Mouse (Mus musculus): Measurements from ENCODE around the gene Atp2c2.
A peak's percentile ranks its signal among the peaks of the same experiment; 100 is the strongest.

Gene Atp2c2

DNA sequence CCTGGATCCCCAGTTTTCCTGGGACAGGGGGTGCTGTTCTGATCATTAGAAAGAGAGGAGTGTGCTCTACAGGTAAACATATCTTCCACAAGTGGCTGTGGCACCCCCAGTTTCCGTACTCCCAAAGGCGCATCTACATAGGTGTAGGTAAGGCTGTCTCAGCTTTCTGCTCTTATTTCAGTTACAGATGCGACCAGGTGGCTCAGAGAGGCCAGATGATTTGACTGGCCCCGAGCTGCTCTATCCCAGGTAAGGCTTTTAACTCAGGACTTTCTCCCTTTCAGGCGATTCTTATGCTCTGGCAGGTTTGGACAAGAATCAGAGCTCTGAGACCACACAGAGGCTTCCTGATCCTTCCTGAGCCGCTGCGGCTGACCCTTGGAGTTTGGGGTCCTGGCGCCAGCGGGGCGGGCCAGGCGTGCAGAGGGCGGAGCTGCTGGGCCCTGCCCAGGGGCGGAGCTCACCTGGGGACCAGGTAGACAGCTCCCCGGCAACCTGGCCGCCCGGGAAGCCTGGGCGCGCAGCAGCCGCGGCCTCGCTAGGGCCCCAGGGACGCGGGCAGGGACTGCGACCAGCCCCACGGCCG is at the start of gene Atp2c2:
Atp2c2 (plus strand) TSS at position 461 of the 586 bp plus-strand sequence.
- DNase-seq (ENCODE audit: low read depth, low spot score), result no peak

DNA sequence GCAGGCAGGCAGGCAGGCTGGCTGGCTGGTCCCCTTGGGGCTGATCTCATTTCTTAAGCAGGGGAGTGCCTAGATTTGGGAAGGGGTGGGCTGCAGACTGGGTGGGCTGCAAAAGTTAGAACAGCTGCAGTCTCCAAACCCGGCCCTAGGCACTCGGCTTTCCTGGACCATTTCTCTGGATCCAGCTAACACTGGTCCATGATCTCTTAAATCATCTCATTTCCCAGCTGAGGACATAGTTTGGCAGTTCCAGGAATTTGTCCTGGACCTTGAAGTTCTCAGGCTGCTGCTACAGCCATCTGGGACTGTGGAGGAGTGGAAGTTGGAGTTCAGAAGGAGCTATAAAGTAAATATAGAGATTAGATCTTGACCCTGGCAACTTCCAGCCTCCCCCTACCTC is 48.5 kb upstream of the Atp2c2 start:
- DNase-seq (ENCODE audit: low read depth, low spot score), result no peak

DNA sequence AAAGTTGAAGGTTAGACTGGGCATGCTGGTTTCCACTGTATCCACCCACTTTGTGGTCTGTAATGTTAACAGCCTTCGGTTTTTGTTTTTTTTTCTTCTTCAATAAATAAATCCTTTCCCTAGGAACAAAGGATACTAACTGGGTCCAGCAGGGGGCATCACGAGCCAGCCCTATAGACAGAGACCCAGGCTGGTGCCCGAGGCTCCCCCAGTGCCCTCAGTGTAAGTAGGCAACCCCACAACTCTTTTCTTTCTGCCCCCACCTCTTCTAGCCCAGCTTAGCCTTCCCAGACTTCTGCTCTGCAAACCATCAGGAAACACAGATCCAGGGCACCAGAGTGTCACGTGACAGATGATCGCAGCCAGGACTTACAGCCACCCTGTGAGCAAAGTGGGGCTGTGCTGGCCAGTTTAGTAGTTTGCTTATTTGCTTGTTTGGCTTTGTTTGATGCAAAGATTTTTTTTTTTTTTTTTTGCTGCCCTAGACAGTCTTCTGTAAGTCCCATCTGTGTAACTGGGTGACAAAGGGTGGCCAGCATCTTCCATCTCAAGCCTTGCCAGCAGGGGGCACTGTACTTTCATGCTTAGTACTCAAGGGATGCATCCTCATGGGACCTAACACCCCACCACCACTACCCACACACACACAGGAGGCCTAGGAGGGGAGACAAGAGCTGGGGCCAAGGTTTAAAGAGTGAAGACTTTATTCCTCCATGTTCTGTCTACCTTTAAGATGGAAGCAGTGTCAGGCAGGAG is 42.9 kb upstream of the Atp2c2 start:
- DNase-seq (ENCODE audit: low read depth, low spot score), result no peak

DNA sequence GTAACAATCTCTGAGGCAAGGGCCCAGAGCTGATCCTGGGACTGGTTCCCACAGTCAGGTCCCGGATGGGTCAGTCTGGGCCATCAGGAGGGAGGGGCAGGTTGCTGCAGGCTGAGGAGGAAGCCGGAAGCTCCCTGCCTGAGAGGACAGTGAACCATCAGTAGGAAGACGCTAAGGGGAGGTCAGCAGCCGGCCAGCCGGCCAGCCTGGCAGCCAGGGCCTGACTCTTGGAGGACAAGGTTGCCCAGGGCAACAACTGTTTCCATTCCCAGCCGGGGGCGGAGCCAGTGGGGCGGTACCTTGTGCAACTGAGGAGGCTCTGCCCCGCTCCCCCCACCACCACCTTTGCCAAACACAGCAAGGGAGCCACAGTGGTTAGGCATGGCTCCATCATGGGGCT is 38.7 kb upstream of the Atp2c2 start:
- DNase-seq (ENCODE audit: low read depth, low spot score), result no peak

DNA sequence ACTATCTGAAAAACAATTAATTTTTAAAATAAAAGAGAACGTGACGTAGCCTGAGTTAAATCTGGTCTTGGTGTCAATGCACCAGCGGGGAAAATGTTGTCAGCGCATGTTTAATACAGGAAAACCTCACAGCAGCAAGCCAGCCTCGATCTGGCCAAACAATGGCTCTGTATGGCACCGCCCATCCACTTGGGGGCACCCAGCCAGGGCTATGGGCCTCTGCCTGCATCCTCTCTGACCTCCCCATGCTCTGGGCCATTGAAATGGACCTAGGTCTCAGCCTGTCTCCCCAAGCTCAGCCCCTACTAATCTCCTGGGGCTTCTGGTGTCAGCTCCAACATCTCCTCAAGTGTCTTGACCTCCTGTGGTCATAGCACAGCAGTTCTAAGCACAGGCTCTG is 37.9 kb upstream of the Atp2c2 start:
- DNase-seq (ENCODE audit: low read depth, low spot score), result no peak

DNA sequence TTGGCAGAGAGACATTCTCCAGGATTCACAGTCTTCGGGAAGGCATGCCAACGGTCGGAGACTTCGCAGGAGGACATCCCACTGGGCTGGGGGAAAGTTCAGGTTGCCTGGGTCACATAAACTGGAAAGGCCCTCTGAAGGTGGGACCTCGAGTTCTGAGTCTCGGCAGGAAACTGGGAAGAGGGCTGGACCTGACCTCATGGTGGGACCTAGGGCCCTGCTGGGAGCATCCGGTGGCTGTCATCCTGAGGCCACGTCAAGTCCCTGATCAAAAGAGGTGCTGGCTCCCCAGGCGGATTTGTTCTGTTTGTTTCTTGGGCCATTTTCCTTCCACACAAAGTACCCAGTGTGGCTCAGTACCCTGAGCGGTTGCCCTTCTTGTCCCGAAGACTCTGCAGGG is 36.4 kb upstream of the Atp2c2 start:
- DNase-seq (ENCODE audit: low read depth, low spot score), result no peak

DNA sequence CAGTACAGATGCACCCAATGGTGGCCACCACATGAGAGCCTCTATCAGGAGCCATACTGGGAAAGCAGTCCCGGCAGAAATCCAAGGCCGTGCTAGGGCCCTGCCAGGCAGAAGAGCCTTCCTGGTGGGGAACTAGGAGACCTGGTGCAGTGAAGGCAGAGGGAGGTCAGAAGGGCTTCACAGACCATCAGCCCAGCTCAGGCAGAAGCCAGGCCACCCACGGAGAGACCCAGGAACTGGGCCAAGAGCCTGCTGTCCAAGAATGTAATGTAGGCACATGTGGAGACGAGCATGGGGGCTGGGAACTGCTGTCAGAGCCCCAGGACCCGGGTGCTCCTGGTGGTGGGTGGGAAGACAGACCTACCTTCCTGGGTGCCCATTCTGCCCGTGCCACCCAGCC is 34.5 kb upstream of the Atp2c2 start:
- DNase-seq (ENCODE audit: low read depth, low spot score), result no peak

DNA sequence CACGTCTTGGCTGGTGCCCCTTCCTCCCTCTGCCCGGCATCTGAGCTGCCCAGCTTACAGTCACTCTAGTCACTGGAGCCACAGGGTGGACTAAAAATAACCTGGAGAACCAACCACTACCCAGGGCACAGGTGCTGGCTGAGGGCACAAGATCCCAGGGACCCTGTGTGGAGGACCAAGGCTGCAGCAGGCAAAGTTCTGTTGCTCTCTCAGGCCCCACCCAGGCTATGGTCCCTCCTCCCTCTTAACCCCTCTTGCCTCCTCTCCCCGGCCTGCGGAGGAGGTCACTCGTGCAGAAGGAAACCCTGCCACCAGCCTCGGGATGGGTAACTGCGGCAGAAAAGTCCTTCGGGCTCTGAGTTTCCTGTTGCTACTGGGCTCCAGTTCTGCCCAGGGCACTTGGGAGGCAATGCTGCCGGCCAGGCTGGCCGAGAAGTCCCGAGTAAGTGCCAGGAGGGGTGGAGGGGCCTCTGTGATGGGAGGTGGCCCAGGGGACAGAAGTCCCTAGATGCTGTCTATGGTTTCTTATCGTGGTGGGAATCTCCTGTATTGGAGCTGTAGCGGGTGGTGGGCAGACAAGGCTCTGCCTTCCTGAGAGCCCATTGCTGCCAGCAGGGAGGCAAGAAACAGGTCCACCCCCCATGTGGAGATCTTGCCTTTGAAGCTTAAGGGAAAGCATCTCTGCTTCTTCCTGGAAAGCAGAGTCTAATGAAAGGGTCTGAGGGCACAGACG is 33.4 kb upstream of the Atp2c2 start, which contains the start of gene Wfdc1:
Wfdc1 (plus strand) TSS at position 147 of the 733 bp plus-strand sequence.
- DNase-seq (ENCODE audit: low read depth, low spot score), result no peak

DNA sequence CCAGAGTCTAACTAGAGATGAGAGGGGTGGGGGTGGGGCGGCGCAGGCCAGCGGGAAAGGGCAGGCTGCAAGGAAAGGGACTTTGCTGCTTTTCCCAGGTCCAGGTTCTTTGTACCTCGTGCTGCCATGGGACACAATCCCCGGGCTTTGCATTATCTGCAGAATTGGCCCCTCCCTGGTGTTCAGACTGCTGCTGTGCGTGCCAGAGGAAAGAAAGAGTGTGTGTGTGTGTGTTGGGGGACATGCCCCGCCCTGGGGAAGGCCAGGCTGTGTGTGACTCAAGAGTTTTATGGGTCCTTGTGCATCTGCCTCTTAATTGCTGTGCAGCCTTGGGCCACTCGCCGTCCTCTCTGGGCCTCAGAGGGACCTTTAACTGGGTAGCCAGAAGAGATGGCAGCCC is 31.4 kb upstream of the Atp2c2 start:
- no peak for DNase-seq (ENCODE audit: low read depth, low spot score)

DNA sequence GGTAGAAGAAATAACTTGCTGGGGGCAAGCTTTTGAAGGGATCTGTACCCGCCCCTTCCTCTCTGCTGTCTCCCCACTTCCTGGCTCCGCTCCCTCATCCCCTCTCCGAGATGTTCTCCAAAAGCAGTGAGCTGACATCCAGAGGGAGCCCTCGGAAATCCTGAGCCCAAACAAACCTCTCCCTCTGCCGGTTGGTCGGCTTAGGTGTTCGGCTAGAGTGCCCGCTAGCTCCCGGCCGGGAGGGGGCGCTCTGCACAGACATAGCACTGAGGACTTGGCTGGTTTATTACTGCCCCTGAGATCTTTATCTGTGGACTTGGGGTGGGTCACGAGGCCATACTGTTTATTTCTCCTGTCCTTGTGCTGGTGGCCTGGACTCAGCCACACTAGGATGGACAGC is 30.5 kb upstream of the Atp2c2 start:
- DNase-seq (ENCODE audit: low read depth, low spot score), result no peak

DNA sequence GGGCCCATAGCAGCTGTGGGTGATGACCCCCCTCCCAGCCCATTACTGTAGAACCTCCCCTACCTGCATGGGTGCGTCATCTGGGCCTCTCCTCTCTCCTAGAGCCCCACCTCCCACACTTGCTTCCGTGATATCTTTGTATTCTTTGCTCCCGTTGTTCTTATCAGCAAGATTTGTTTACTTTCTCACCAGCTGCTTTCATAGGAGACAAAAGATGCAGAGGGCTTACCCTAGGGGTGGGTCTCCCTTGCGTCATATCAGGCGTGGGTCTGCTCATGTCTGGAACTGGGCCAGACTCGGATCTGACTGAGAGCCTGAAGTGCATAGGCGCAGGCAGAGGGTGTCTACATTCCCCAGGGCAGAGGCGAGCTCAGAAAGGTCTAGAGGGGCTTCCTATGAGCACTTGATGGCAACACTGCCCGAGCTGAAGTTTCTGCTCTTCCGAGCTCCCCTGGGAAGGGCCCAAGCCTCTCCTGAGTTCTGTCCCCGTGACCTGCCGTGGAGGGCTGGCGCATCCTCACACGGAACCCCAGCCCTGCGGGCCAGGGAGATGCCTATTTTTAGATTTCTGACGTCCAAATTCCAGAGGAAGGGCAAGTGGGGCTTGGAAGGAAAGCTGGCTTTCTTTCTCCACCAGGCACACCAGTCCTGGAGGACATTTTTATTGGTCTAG is 29.3 kb upstream of the Atp2c2 start:
- DNase-seq (ENCODE audit: low read depth, low spot score), result no peak

DNA sequence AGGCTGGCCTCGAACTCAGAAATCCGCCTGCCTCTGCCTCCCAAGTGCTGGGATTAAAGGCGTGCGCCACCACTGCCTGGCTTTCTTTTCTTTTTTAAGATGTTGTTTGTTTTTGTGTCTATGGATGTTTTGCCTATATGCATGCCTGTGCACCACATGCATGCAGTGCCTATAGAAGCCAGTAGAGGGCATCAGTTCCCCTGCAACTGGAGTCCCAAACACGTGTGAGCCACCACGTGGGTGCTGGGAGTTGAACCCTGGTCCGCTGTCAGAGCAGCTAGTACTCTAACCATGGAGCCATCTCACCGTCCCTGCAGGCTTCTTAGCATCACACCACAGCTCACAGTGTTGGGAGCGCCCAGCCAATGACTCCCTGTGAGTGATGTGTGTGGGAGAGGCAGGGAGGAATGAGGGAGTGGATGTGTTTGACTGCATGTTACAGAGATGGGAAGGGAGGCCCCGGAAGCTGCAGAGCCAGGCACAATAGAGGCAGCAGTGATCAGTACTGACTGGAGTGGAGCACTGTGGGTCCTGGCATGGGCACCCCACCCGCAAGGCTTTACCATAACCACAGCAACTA is 25.7 kb upstream of the Atp2c2 start:
- DNase-seq (ENCODE audit: low read depth, low spot score), result no peak

DNA sequence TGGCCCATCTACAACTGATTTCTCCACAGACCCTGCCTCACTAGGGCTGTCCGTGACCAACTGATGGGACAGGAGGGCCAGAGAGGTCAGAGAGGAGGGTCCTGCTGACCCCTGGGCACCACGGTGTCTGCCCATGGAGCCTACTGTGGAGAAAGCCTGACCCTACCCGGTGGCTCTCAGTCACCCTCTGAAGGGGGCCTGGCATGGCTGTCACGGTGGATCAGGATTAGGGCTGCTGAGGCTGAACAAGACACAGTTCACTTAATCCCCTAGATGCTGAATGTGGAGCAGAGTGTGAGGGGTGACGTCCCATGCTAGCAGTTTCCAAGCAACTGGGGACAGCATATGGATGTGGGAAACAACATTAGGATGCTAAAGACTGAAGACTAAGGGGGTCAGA is 24.4 kb upstream of the Atp2c2 start:
- no peak for DNase-seq (ENCODE audit: low read depth, low spot score)

DNA sequence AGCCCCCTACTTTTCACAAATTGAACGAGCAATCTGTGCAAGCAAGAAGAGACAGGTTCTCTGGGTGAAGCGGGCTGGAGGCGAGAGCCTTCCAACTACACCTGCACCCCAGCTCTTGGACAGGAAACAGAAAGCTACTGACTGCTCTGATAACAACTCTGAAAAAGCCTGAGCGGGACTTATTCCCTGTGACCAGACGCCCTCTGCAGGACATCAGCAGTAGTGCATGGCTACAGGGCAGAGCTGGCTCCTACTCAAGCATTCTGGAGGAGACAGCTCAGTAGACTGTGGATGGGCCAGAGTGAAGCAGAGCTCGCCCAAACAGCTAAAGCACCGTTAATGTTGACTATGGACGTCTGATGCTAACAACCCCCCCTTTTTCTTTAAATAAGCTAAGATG is 23.4 kb upstream of the Atp2c2 start:
- peak; percentile 36 for DNase-seq (ENCODE audit: low read depth, low spot score)

DNA sequence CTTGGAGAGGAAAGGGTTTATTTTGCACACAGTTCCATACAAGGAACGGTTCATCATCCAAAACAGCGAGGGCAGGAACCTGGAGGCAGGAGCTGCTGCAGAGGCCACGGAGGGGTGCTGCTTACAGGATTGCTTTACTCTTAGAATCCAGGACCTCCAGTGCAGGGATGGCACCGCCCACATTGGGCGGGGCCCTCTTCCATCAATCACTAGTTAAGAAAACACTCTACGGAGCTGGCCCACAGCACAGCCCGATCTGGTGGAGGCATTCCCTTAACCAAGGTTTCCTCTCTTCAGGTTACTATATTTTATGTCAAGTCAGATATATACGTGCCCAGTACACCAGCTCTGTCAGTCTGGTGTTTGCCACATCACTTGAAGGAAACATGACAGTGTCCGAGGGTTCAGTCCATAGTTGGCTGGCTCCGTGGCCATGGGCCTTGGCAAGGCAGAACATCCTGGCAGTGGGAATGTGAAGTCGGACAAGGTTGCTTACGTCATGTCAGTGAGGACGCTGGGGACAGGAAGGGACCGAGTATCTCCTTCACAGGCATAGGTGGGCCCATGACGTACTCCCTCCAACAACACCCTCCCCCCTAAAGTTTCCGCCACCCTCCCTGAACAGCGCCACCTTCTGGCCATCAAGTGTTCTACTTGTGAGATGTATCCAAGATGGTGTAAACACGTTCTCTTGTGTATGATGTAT is 21.5 kb upstream of the Atp2c2 start:
- peak; percentile 20 for DNase-seq (ENCODE audit: low read depth, low spot score)

DNA sequence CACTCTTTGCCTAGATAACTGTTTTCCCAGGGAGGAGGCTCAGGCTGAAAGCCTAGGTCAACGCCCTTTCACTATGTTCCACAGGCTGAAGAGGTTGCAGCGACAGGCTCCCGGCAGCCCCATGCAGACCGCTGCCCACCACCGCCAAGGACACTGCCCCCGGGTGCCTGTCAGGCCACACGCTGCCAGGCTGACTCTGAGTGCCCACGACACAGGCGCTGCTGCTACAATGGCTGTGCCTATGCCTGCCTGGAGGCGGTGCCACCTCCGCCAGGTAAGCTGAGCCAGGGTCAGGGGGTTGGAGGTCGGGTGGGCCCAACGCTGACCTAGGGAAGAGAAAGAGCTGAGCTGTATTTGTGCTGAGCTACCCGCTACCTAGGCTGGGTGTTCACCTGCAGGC is 20.6 kb upstream of the Atp2c2 start:
- DNase-seq (ENCODE audit: low read depth, low spot score), result no peak

DNA sequence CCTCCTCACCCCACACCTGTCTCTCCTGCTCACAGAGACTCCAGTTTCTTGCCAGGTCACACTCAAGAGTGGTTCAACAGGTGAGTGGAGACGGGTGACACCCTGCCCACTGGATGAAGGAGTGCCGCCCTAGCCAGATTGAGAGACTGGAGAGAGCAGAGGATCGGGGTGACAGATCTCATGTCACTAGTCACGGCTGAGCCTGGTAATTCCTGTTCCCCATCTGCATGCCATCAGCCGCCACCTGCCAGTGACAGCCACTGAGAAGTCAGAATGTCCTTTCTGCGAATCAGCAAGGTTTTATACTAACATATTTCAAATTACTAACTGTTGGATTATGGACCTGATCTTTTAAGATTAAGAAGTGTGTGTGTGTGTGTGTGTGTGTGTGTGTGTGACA is 9.2 kb upstream of the Atp2c2 start:
- DNase-seq (ENCODE audit: low read depth, low spot score), result no peak

DNA sequence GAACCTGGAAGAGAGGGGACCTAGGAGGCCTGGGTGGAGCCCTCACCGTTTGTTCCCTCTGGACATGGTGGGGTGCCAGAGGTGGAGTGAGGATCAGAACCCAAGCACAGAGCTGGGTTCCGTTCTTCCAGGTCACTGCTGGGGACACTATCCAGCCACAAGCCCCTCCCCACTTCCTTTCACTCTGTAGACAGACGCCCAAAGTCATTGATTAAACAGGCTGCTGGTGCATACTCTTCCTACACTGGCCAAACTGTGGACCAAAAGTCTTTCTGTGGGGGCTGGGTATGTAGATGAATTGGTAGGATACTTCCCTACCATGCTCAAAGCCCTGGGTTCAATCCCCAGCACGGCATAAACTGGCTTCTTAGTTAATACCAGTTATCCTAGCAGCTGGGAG is 7.8 kb upstream of the Atp2c2 start:
- no peak for DNase-seq (ENCODE audit: low read depth, low spot score)

DNA sequence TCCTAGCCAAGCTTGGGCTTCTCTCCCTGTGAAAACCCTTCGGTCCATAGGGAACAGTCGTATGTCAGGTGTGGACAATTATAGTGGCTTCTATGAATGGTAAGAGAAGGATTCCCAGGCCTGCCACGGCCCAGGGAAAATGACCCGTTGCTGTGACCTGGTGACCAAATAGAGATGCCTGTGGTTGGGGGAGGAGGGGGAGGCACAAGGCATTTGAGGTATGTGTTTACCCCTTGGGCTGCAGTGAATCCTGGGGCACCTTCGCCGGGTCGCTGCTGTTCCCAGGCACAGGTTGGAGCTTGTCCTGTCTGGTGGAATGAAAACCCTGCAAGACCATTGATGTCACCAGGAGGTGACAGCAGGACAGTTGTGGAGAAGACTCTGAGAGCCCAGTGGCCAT is 5.1 kb upstream of the Atp2c2 start:
- no peak for DNase-seq (ENCODE audit: low read depth, low spot score)

DNA sequence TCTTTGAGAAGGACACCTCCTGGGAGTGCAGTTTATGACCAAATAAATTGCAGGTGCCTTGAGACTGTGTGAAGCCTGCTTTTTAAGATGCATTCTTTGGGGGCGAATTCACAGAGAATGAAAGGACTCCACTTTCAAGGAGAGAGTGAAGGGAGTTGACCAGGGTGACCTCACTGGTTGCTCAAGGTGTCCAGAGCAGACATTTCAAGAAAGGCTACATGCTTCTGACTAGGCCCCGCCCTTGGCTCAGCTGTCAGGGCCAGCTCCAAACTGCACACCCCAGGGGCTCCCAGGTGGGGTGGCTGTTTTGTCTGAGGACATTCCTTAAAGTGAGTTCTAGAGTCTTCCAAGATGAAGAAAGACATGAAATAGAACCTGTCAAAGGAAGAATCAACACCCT is 2.6 kb upstream of the Atp2c2 start:
- no peak for DNase-seq (ENCODE audit: low read depth, low spot score)

DNA sequence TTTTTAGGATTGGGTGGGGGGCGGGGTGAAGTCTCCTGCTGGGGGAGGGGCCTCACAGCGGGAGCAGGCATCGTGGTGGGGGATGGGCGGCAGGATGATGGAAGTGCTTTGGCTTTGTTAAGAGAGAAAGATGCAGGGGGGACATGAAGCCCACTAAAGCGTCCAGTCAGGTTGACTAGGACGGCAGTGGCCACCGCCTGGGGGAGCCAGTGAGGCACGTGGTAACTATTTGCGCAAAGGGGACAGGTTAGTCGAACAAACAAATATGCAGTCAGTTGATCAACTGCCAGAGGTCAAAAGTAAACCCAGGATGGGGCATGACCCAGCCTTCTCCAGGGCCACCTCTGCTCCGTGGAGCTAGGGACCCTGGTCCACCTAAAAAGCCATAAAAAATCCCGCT is 849 bp upstream of the Atp2c2 start:
- DNase-seq (ENCODE audit: low read depth, low spot score), result no peak

Measured in c-Kit-negative CD71-positive TER-119-positive erythroid progenitor cells, embryonic 14.5 days (primary cell).